Mouse (Mus musculus) heart, postnatal 0 days (tissue): ENCODE results near the gene Sema6d.

Source experiments
- CTCF ChIP-seq: IDR thresholded peaks from 2 replicates; pipeline ENCODE4 v1.5.1; 2016; ENCODE audit warnings: antibody characterized with exemption, control low read depth, low read depth
- EP300 ChIP-seq: IDR thresholded peaks from 2 replicates; pipeline ENCODE4 v1.6.1; 2016; ENCODE audit warnings: antibody characterized with exemption, low read depth

GRCm38 (mm10) chr2:124460956-124461355 is 371.2 kb downstream of the Sema6d start:
- TF ChIP-seq CTCF (no peak), EP300 (no peak)
